In genomic region chr12:105601586-105601985, GRCm38 (mm10) we compare ENCODE assay signal across 18 mouse cellular contexts. TPM values are rescaled to one million over a fixed set of nuclear protein-coding genes. Genes with fewer than 3 reads are reported as not detected.
DNase-seq lines count a peak whose midpoint lies in the region; ATAC-seq lines count a peak whose summit lies in the region.
"Had no signal": no experiment of that assay in that cellular context is flagged by ENCODE, and none has a peak within 500 bp of the region (broad histone marks: within the 10 kb centered on the region; RNA-seq: fewer than 3 reads in every experiment).

No protein-coding gene starts in this region.

- H3K27ac ChIP-seq in hindbrain, embryonic 14.5 days: 0 out of 2 replicates have a peak overlapping the region, but pooled peaks have one; percentile 2
- H3K27ac ChIP-seq in hindbrain, embryonic 12.5 days: no peak overlapping the region
- H3K27ac ChIP-seq in embryonic facial prominence, embryonic 10.5 days (replicated peaks): 0 out of 2 replicates have a peak overlapping the region, but pooled peaks have one; percentile 1
- H3K27ac ChIP-seq: kidney, embryonic 15.5 days; liver, embryonic 14.5 days; macrophage had no signal

- peak; percentile 44; the same call in 1 of the 2 replicates for ATAC-seq in hindbrain, embryonic 14.5 days (ENCODE audit: low FRiP score)
- no peak for ATAC-seq in hindbrain, embryonic 12.5 days (ENCODE audit: low FRiP score)

- no peaks in the 10 kb centered on the region for H3K4me1 ChIP-seq in hindbrain, embryonic 14.5 days (replicated peaks; ENCODE audit: control insufficient read depth, insufficient read depth, low read length)
- peaks cover 7% of the 10 kb centered on the region for H3K4me1 ChIP-seq in hindbrain, embryonic 12.5 days
- H3K4me1 ChIP-seq in embryonic facial prominence, embryonic 10.5 days: peaks cover 45% of the 10 kb centered on the region

- WGBS in hindbrain, embryonic 14.5 days: 48% methylated on average over 6 of the region's 6 CpGs
- 65% methylated on average over 6 of the region's 6 CpGs for WGBS in hindbrain, embryonic 12.5 days
- 86% methylated on average over 6 of the region's 6 CpGs for WGBS in embryonic facial prominence, embryonic 10.5 days

- no peak overlapping the region for H3K9ac ChIP-seq in hindbrain, embryonic 14.5 days
- no peak overlapping the region for H3K9ac ChIP-seq in hindbrain, embryonic 12.5 days
- H3K9ac ChIP-seq: kidney, embryonic 15.5 days; liver, embryonic 14.5 days had no signal

- no peaks in the 10 kb centered on the region for H3K9me3 ChIP-seq in hindbrain, embryonic 14.5 days (ENCODE audit: control insufficient read depth, low read length)
- no peaks in the 10 kb centered on the region for H3K9me3 ChIP-seq in hindbrain, embryonic 12.5 days (replicated peaks)
- no peaks in the 10 kb centered on the region for H3K9me3 ChIP-seq in embryonic facial prominence, embryonic 10.5 days
- H3K9me3 ChIP-seq: kidney, embryonic 15.5 days had no signal

- no peak overlapping the region for H3K4me3 ChIP-seq in hindbrain, embryonic 14.5 days (replicated peaks; ENCODE audit: low read length)
- no peak overlapping the region for H3K4me3 ChIP-seq in hindbrain, embryonic 12.5 days
- H3K4me3 ChIP-seq in embryonic facial prominence, embryonic 10.5 days: no peak overlapping the region
- H3K4me3 ChIP-seq: kidney, embryonic 15.5 days; myocyte had no signal

- H3K4me2 ChIP-seq in hindbrain, embryonic 14.5 days (replicated peaks): no peak overlapping the region
- no peak overlapping the region for H3K4me2 ChIP-seq in hindbrain, embryonic 12.5 days (replicated peaks)
- H3K4me2 ChIP-seq: kidney, embryonic 15.5 days had no signal

- H3K27me3 ChIP-seq in hindbrain, embryonic 14.5 days (ENCODE audit: control insufficient read depth, insufficient read depth, low read length): no peaks in the 10 kb centered on the region
- 0 out of 2 replicates have a peak, but pooled peaks cover 3% of the 10 kb centered on the region for H3K27me3 ChIP-seq in hindbrain, embryonic 12.5 days
- no peaks in the 10 kb centered on the region for H3K27me3 ChIP-seq in embryonic facial prominence, embryonic 10.5 days (replicated peaks; ENCODE audit: low read depth, poor library complexity, severe bottlenecking)
- H3K27me3 ChIP-seq: CH12.LX; kidney, embryonic 15.5 days had no signal

- peak; percentile 43 for DNase-seq in hindbrain, embryonic 14.5 days (ENCODE audit: low spot score)
- DNase-seq in testis, postnatal 10 days (ENCODE audit: low spot score): peak; percentile 47
- DNase-seq in testis, postnatal 14 days (ENCODE audit: low spot score): no peak
- DNase-seq in embryonic facial prominence, embryonic 10.5 days (ENCODE audit: low spot score): no peak
- DNase-seq in ovary, postnatal 36 days (ENCODE audit: low spot score): peak; percentile 28
- no peak for DNase-seq in layer of hippocampus, postnatal 36 days
- DNase-seq in frontal cortex, postnatal 10 days (ENCODE audit: low spot score in 2 of 2): no peak
- DNase-seq: heart, postnatal 4 days; spleen, adult 18-20 months; thymus, adult 18-20 months had no signal

- H3K36me3 ChIP-seq in hindbrain, embryonic 14.5 days (replicated peaks; ENCODE audit: control insufficient read depth, insufficient read depth): no peaks in the 10 kb centered on the region
- no peaks in the 10 kb centered on the region for H3K36me3 ChIP-seq in hindbrain, embryonic 12.5 days
- H3K36me3 ChIP-seq in embryonic facial prominence, embryonic 10.5 days (replicated peaks): no peaks in the 10 kb centered on the region
- H3K36me3 ChIP-seq: kidney, embryonic 15.5 days had no signal

RNA-seq across cellular contexts. Expression of gene Bdkrb1, which starts 1.3 kb away (rescaled TPM):
- 0.33 TPM in 1 of 2 replicates, not detected in the other for polyA plus RNA-seq in hindbrain, embryonic 14.5 days (2014; fragmentation: Nextera tagmentation; extraction: Ambion mirVana)
- polyA plus RNA-seq in hindbrain, embryonic 12.5 days (2016; fragmentation: Nextera tagmentation; extraction: Ambion mirVana): not detected in 2 replicates
- 0.11 and 0.15 TPM in 2 replicates for polyA plus RNA-seq in embryonic facial prominence, embryonic 10.5 days (2016; fragmentation: Nextera tagmentation; extraction: Ambion mirVana)
- total RNA-seq in layer of hippocampus, postnatal 36 days (2021): not detected
- total RNA-seq: heart, adult 8-10 months; heart, postnatal 4 days; left cerebral cortex, postnatal 36 days had no signal
- polyA plus RNA-seq: liver, embryonic 14.5 days; macrophage had no signal

RNA-seq across cellular contexts. Expression of gene Bdkrb2, which starts 38.6 kb away (rescaled TPM):
- polyA plus RNA-seq in hindbrain, embryonic 14.5 days (2014; fragmentation: Nextera tagmentation; extraction: Ambion mirVana): 0.47 and 0.75 TPM in 2 replicates
- 1.6 and 1.8 TPM in 2 replicates for polyA plus RNA-seq in hindbrain, embryonic 12.5 days (2016; fragmentation: Nextera tagmentation; extraction: Ambion mirVana)
- 0.53 and 0.82 TPM in 2 replicates for polyA plus RNA-seq in embryonic facial prominence, embryonic 10.5 days (2016; fragmentation: Nextera tagmentation; extraction: Ambion mirVana)
- under 1 TPM; 0.20 to 0.35 TPM for total RNA-seq in layer of hippocampus, postnatal 36 days (2021)
- total RNA-seq: CH12.LX had no signal
- polyA plus RNA-seq: liver, embryonic 14.5 days; macrophage had no signal

Comparison
In these comparisons a context has a peak if more than half of its experiments do, and no peak if none do; other contexts are left out.
1. DNase-seq: peak in hindbrain, embryonic 14.5 days (single experiment), testis, postnatal 10 days (single experiment) and ovary, postnatal 36 days (single experiment); none in testis, postnatal 14 days (single experiment), embryonic facial prominence, embryonic 10.5 days (single experiment), layer of hippocampus, postnatal 36 days (0 of 2) and frontal cortex, postnatal 10 days (0 of 2).